Mouse (Mus musculus) ovary, postnatal 14 days (tissue): Measurements from ENCODE around the gene Scgb2b7.
"Not testable (repeated sequence)": the region's sequence is repeated elsewhere in the genome, so short reads cannot be mapped to it uniquely, and the experiment has no call there.

ENCODE experiments used
- DNase-seq: peaks from one replicate; pipeline ENCODE4 v3.0.0; 2022; ENCODE audit warnings: low spot score

The Scgb2b7 gene

GRCm38 (mm10) chr7:31705657-31706056 lies at the start of gene Scgb2b7:
Gene Scgb2b7 (minus strand): TSS chr7:31705757.
- not testable (repeated sequence) for DNase-seq

GRCm38 (mm10) chr7:31712365-31712764 lies 6.8 kb upstream of the Scgb2b7 start, which contains the start of gene Scgb1b7:
Gene Scgb1b7 (plus strand): TSS chr7:31712665.
- DNase-seq: not testable (repeated sequence)
